Mouse (Mus musculus): ENCODE measurements around the gene Ccdc57. TPM values are rescaled to one million over a fixed set of nuclear protein-coding genes. Genes with fewer than 3 reads are reported as not detected.

Ccdc57 gene
- 1 to 10 TPM; 2.8 to 2.9 TPM for total RNA-seq (2021)
- long read RNA-seq, experiment 1, result 0 reads
- long read RNA-seq, experiment 2, partial matches to known transcripts, result 1 of 7 reads
- long read RNA-seq, experiment 2, other reads (novel, unspliced or antisense), result 6 of 7 reads

GRCm38 (mm10) chr11:120932564-120933398 is at the start of gene Ccdc57:
TSS of gene Ccdc57 (minus strand) at chr11:120932872.
- DNase-seq, result peak; percentile 84

DNA sequence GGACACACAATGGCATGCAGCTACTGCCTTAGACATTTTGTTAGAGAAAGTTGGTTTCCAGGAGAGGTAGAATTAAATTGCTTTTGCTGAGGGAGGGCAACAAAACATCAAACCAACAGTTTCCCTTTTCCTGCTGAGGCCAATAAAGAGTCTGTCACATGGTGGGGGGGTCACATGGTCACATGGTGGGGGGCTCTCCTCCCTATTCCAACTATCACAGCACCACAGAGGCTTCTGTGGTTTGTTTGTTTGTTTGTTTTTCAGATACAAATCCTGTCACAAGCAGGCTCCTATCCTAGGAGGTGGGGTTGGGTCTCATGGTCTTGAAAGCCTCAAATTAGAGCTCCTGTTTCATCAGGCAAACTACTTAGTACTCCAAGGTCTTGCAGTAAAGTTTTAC is 49.8 kb upstream of the Ccdc57 start:
- DNase-seq, result no peak

- DNase-seq, result no peak
Measured at GRCm38 (mm10) chr11:120981661-120982060, 49.0 kb upstream of the Ccdc57 start.

DNA sequence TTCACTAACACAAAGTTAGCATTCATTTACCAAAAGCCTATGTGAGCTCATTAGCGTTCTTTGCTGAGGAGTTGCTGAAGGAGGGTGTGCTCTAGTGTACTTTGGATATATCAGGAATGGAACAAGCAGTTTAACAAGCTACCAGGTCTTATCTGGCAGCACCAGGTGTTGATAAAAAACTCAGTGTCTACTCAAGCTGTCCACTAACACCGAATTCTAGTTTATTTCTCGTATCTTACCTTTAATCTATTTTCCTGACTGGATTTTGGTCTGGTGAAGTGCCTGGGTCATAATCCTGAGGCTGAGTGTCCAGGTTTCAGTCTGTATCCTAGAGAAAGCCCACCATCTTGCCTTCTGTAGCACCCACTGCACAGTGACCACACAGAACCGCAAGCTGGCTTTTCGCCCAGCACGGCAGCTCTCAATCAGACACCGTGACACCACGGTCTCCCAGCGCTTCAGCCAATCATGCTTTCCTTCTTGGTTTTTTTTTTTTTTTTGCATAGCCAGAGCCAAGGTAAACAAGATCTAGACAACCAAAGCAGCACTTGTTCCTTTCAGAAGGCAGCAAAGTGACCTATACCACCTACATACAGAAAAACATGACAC is 47.9 kb upstream of the Ccdc57 start:
- DNase-seq, result no peak

DNA sequence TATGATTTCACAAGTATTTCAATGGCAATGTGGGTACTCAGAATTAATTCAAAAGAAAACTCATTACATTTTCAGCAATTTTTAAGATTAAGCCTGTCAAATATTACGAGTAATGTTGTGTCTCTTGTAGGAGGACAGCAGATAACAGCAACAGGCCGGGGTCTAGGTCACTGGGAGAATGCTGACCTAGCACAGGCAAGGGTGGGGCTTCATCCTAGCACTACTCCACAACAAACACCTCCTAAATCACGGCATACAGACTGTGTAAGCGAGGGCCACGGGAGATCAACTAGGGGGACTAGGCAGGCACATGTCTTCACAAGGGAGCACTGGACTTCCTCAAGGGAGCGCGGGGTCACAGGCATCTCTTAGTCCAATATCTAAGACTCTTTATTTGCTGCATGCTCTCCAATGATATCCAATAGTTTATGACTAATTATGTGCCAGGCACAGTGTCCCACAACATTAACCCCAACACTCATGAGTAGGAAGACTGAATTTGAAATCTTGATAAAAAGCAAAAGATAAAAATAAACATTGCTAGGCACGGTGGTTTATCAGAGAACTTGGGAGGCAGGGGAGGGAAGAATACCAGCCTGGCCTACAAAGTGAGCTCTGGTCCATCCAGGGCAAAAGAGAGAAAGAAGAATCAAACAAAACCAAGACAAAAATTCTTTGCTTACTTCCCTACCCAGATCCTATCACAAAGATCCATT is 47.2 kb upstream of the Ccdc57 start:
- no peak for DNase-seq

DNA sequence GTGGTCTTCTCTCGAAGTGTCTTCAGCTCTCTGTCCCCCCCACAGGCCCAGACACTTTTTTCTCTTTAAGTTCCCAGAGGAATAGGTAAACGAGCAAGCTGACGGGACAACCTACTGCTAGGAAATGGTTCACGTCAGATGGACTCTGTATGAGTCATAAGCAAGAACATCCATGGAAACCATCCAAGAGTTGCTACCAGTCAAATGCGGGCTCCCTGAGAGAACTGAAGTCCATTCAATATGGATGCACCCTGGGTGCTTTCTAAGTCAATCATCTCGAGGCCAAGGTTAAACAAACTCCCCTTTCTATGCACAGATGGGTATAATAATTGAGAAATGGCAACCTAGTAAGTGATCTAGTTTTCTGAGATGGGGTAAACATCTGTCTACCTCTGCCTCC is 40.6 kb upstream of the Ccdc57 start:
- DNase-seq, result no peak

DNA sequence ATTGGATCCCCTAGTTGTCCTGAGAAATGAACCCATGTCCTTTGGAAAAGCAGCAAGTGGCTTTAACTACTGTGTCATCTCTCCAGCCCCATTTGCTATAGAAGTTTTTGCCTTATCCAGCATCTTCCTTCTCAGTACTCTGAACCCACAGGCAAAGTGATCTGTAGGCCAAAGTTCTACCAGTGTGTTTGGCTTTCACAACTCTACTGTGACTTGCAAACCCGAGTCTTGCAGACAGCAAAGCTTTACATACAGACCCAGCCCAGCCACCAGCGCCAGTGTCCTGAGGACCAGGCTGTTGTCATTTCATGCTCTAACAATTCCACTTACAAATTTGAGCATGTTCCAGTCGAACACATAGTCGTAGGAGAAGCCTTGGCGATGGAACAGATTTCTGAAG is 38.6 kb upstream of the Ccdc57 start:
- no peak for DNase-seq

DNA sequence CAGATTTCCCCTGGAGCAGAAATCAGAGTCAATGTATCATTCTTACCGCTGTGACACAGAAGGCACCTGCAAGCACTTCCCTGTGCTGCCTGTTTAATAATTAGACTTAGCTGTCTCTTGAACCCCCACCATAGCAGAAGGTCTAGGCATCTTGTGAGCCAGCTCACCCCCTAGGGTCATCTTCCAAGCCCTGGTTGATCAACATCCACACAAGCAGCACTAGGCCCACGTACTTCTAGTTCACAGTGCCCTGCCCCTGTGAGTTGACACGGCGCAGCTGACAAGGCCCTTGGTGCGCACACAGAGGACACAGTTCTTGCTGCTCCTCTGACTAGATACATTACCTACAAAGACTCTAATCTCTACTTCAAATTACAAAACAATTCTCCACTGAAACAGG is 37.1 kb upstream of the Ccdc57 start:
- no peak for DNase-seq

DNA sequence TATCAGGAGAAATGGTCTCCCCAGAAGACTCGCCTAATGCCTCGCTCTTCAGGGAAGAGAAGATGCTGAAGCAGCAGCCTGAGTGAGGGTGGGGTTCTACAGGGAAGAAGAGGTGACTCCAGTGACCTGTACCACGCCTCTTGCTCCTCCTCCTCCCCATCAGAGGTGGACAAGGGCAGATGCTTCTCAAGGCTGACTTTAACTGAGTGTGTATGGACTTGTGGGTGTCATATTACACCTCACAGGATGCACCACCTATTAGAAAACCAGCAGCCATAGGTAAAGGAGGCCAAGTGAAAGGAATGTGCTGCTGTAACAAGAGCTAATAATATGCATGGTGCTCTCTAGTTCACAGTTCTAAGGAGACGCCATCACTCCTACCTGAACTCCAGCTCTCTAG is 32.9 kb upstream of the Ccdc57 start:
- no peak for DNase-seq

- no peak for DNase-seq
Measured at GRCm38 (mm10) chr11:120964195-120965157, 31.8 kb upstream of the Ccdc57 start.

- no peak for DNase-seq
Measured at GRCm38 (mm10) chr11:120962909-120963308, 30.2 kb upstream of the Ccdc57 start.

DNA sequence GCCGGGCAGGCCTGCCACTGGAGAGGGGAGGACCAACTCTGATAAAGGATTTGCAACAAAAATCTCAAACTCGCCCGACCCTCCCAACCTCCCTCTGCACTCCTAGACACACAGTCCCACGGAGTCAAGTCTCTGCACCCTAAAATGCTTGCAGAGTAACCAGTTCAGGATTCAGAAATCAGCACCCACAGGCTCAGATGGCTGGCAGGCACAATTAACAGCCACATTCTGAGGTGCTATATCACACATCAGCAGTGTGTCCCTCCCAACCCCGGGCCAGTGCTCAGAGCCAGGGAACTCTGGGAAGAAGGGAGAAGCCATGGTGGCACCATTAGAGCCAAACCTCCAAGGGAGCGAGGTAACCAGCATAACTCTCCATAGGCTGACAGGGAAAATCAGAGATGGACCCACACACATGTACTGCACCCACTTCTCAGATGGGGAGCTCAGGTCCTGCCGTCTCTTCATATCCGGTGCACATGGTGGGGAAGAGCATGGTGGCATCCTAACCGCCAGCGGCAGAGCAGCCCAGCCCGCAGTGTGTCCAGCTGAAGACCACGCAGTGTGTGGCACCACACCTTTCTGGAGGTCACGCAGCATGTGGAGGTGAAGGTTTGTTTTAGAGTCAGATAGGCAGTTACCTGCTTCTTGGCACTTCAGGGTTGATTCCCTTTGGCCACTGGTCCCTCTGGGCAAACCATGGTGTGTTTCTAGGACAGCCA is 29.5 kb upstream of the Ccdc57 start:
- DNase-seq, result no peak

GRCm38 (mm10) chr11:120961594-120961993 is 28.9 kb upstream of the Ccdc57 start:
- DNase-seq, result no peak

- DNase-seq, result no peak
Measured at GRCm38 (mm10) chr11:120960248-120960647, 27.6 kb upstream of the Ccdc57 start.

GRCm38 (mm10) chr11:120959564-120959963 is 26.9 kb upstream of the Ccdc57 start:
- no peak for DNase-seq

- DNase-seq, result no peak
Measured at GRCm38 (mm10) chr11:120959066-120959465, 26.4 kb upstream of the Ccdc57 start.

DNA sequence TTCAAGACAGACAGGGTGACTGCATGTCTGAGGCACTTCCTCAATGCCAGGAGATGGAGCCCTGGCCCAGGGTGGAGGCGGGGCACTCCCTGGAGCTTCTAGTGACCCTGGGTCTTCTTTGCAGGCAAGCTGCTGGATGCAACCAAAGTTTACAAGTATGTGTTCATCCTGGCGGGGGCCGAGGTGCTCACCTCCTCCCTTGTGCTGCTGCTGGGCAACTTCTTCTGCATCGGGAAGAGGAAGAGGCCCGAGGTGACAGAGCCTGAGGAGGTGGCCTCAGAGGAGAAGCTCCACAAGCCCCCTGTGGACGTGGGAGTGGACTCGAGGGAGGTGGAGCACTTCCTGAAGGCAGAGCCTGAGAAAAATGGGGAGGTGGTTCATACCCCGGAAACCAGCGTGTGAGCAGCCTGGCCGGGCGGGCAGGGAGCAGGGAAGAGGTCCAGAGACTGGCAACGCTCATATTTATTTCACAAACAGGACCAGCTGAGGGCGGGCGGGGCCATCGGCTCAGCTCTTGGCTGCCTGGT is 25.1 kb upstream of the Ccdc57 start:
- DNase-seq, result peak; percentile 32

GRCm38 (mm10) chr11:120957052-120957451 is 24.4 kb upstream of the Ccdc57 start:
- DNase-seq, result no peak

GRCm38 (mm10) chr11:120955701-120956100 is 23.0 kb upstream of the Ccdc57 start:
- DNase-seq, result no peak

DNA sequence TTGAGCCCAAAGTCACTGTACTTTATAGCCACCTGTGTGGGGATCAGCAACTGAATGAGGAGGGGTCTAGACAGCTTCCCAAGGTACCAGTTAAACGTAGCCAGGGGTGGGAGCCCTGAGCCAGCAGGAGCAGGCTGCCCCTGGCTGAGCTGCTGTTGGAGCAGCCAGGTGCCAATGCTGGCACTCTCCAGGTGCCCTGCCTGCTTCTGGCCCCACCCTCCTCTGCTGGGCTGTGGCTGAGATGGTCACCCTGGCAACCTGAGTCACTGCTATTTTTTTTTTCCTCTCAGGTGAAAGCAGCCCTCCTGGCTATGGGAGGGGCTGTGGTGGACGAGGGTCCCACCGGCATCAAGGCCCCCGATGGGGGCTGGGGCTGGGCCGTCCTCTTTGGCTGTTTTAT is 22.3 kb upstream of the Ccdc57 start:
- DNase-seq, result peak; percentile 62

Data from gastrocnemius, postnatal 25 days (tissue).